Mouse (Mus musculus) intestine, postnatal 0 days (tissue): Measurements from ENCODE around the gene Xpr1. TPM values are rescaled to one million over a fixed set of nuclear protein-coding genes. Genes with fewer than 3 reads are reported as not detected.

Experiments
- ATAC-seq: fragments of 200-750 bp; cut with Nextera tagmentation; 2 replicates; pipeline ENCODE4 v1.8.0; 2017; ENCODE audit warnings: mild to moderate bottlenecking, moderate TSS enrichment, moderate library complexity
- H3K27ac ChIP-seq: fragments of 300-500 bp; sonication (generic); 2 replicates; pipeline ENCODE4 v1.5.1; 2014; ENCODE audit warnings: mild to moderate bottlenecking, low read depth, low read length, moderate library complexity
- H3K27me3 ChIP-seq: fragments of 300-500 bp; sonication (generic); replicated peaks from 2 replicates; pipeline ENCODE4 v1.6.1; 2014; ENCODE audit warnings: low read length, mixed read lengths; ENCODE audit not compliant: control insufficient read depth, insufficient read depth
- H3K36me3 ChIP-seq: fragments of 300-500 bp; sonication (generic); 2 replicates; pipeline ENCODE4 v1.6.1; 2014; ENCODE audit warnings: mild to moderate bottlenecking, moderate library complexity; ENCODE audit not compliant: control insufficient read depth, insufficient read depth
- H3K4me1 ChIP-seq: fragments of 300-500 bp; sonication (generic); replicated peaks from 2 replicates; pipeline ENCODE4 v1.6.1; 2014; ENCODE audit warnings: antibody characterized with exemption, low read length, mixed read lengths; ENCODE audit not compliant: control insufficient read depth, insufficient read depth
- H3K4me2 ChIP-seq: fragments of 300-500 bp; sonication (generic); replicated peaks from 2 replicates; pipeline ENCODE4 v1.6.1; 2014; ENCODE audit warnings: low read depth, mild to moderate bottlenecking, moderate library complexity
- H3K4me3 ChIP-seq: fragments of 300-500 bp; sonication (generic); 2 replicates; pipeline ENCODE4 v1.5.1; 2014; ENCODE audit warnings: low read depth, low read length
- H3K9ac ChIP-seq: fragments of 300-500 bp; sonication (generic); 2 replicates; pipeline ENCODE4 v1.6.1; 2014; ENCODE audit warnings: mild to moderate bottlenecking, low read depth, low read length
- H3K9me3 ChIP-seq: fragments of 300-500 bp; sonication (generic); 2 replicates; pipeline ENCODE4 v1.6.1; 2016; ENCODE audit warnings: mixed run types; ENCODE audit not compliant: control insufficient read depth
- CTCF ChIP-seq: sonication (generic); IDR thresholded peaks from 2 replicates; pipeline ENCODE4 v1.5.1; 2016; ENCODE audit warnings: low read depth, mild to moderate bottlenecking, control low read depth, antibody characterized with exemption, moderate library complexity
- WGBS: fragments of 180-500 bp; shearing (Covaris S2); extraction: QIAGEN DNeasy Blood & Tissue Kit; methylation state at CpG from one replicate; pipeline ENCODE4 v1.1.7; 2014; 5-methylcytosine and 5-hydroxymethylcytosine counted together
- polyA plus RNA-seq: library from polyadenylated mRNA; unstranded; fragments of >200 nt; fragmentation: Nextera tagmentation; extraction: Ambion mirVana; gene quantifications from 2 replicates; pipeline ENCODE4 v1.2.1, GENCODE M21; 2015

Xpr1 gene
- polyA plus RNA-seq, 1 experiment from 2014 or later: 5.8 TPM

- Histone ChIP-seq H3K9me3 (no peaks in the 10 kb centered on the region), H3K9ac (no peak overlapping the region), H3K27me3 (peaks cover 24% of the 10 kb centered on the region), H3K4me1 (no peaks in the 10 kb centered on the region), H3K36me3 (no peaks in the 10 kb centered on the region), H3K4me2 (no peak overlapping the region), H3K27ac (no peak overlapping the region), H3K4me3 (no peak overlapping the region)
- TF ChIP-seq CTCF: no peak
- ATAC-seq: no peak
- 82% methylated on average over 12 of the region's 12 CpGs for WGBS
Measured at GRCm38 (mm10) chr1:155241701-155242487, 175.3 kb downstream of the Xpr1 start.

- TF ChIP-seq CTCF: no peak
- H3K9ac ChIP-seq: no peak overlapping the region
- no peaks in the 10 kb centered on the region for H3K36me3 ChIP-seq
- H3K4me2 ChIP-seq: no peak overlapping the region
- 80% methylated on average over 6 of the region's 6 CpGs for WGBS
- no peaks in the 10 kb centered on the region for H3K4me1 ChIP-seq
- ATAC-seq: no peak
- H3K27me3 ChIP-seq: peaks cover 17% of the 10 kb centered on the region
- no peak overlapping the region for H3K4me3 ChIP-seq
- H3K9me3 ChIP-seq: no peaks in the 10 kb centered on the region
- H3K27ac ChIP-seq: no peak overlapping the region
Measured at GRCm38 (mm10) chr1:155239962-155240717, 177.1 kb downstream of the Xpr1 start.

- no peak overlapping the region for H3K9ac ChIP-seq
- H3K27ac ChIP-seq: no peak overlapping the region
- H3K4me1 ChIP-seq: no peaks in the 10 kb centered on the region
- TF ChIP-seq CTCF: no peak
- no peak overlapping the region for H3K4me2 ChIP-seq
- no peaks in the 10 kb centered on the region for H3K9me3 ChIP-seq
- H3K4me3 ChIP-seq: no peak overlapping the region
- peaks cover 10% of the 10 kb centered on the region for H3K27me3 ChIP-seq
- 77% methylated on average over 4 of the region's 4 CpGs for WGBS
- H3K36me3 ChIP-seq: no peaks in the 10 kb centered on the region
- ATAC-seq: no peak
Measured at GRCm38 (mm10) chr1:155239169-155239568, 178.0 kb downstream of the Xpr1 start.

GRCm38 (mm10) chr1:155238126-155238525 lies 179.1 kb downstream of the Xpr1 start:
- H3K9ac ChIP-seq: no peak overlapping the region
- no peaks in the 10 kb centered on the region for H3K4me1 ChIP-seq
- no peak overlapping the region for H3K4me3 ChIP-seq
- 91% methylated on average over 5 of the region's 5 CpGs for WGBS
- ATAC-seq: no peak
- H3K9me3 ChIP-seq: no peaks in the 10 kb centered on the region
- H3K4me2 ChIP-seq: no peak overlapping the region
- H3K36me3 ChIP-seq: no peaks in the 10 kb centered on the region
- H3K27me3 ChIP-seq: 0 out of 2 replicates have a peak, but pooled peaks cover 2% of the 10 kb centered on the region
- H3K27ac ChIP-seq: no peak overlapping the region
- TF ChIP-seq CTCF: no peak

- 84% methylated on average over 11 of the region's 11 CpGs for WGBS
- no peaks in the 10 kb centered on the region for H3K9me3 ChIP-seq
- H3K9ac ChIP-seq: no peak overlapping the region
- no peak overlapping the region for H3K4me3 ChIP-seq
- no peak for TF ChIP-seq CTCF
- H3K36me3 ChIP-seq: no peaks in the 10 kb centered on the region
- H3K4me2 ChIP-seq: no peak overlapping the region
- H3K27ac ChIP-seq: no peak overlapping the region
- no peaks in the 10 kb centered on the region for H3K27me3 ChIP-seq
- ATAC-seq: no peak
- no peaks in the 10 kb centered on the region for H3K4me1 ChIP-seq
Measured at GRCm38 (mm10) chr1:155237390-155237789, 179.8 kb downstream of the Xpr1 start.

GRCm38 (mm10) chr1:155236306-155237024 lies 180.8 kb downstream of the Xpr1 start:
- H3K4me3 ChIP-seq: no peak overlapping the region
- 61% methylated on average over 13 of the region's 13 CpGs for WGBS
- no peak for ATAC-seq
- H3K4me1 ChIP-seq: no peaks in the 10 kb centered on the region
- no peak overlapping the region for H3K9ac ChIP-seq
- no peaks in the 10 kb centered on the region for H3K27me3 ChIP-seq
- H3K27ac ChIP-seq: no peak overlapping the region
- H3K36me3 ChIP-seq: no peaks in the 10 kb centered on the region
- no peaks in the 10 kb centered on the region for H3K9me3 ChIP-seq
- H3K4me2 ChIP-seq: no peak overlapping the region
- TF ChIP-seq CTCF: no peak
